Mouse (Mus musculus): ENCODE measurements around the gene Gtf2f2.

- no peak for TF ChIP-seq CTCF (IDR thresholded peaks at IDR 0.05)
- no peak for TF ChIP-seq EP300 (IDR thresholded peaks at IDR 0.05)
Observed at GRCm38 (mm10) chr14:76020259-76020785, 9.7 kb upstream of the Gtf2f2 start.

Data from lung, postnatal 0 days (tissue).